15 mouse cellular contexts compared by ENCODE assay signal in genomic region chr14:64580862-64581261, GRCm38 (mm10).
DNase-seq lines count a peak whose midpoint lies in the region; ATAC-seq and TF ChIP-seq lines count a peak whose summit lies in the region.
"Had no signal": no experiment of that assay in that cellular context is flagged by ENCODE, and none has a peak within 500 bp of the region (broad histone marks: within the 10 kb centered on the region; RNA-seq: fewer than 3 reads in every experiment).

No protein-coding gene starts in this region.

- no peak for TF ChIP-seq CTCF in E14TG2a.4 (conservative IDR thresholded peaks at IDR 0.05; ENCODE audit: low read length)
- no peak; the same call in 1 of the 2 replicates for TF ChIP-seq CTCF in forebrain, postnatal 0 days (IDR thresholded peaks at IDR 0.05; ENCODE audit: low read depth)

- H3K9me3 ChIP-seq in E14TG2a.4 (ENCODE audit: low read length) = no peaks in the 10 kb centered on the region
- H3K9me3 ChIP-seq in forebrain, postnatal 0 days (ENCODE audit: low read length) = no peaks in the 10 kb centered on the region
- H3K9me3 ChIP-seq in midbrain, embryonic 14.5 days (ENCODE audit: control insufficient read depth, low read length) = no peaks in the 10 kb centered on the region
- H3K9me3 ChIP-seq: embryonic facial prominence, embryonic 15.5 days; limb, embryonic 12.5 days had no signal

- 35% methylated on average over 6 of the region's 6 CpGs for WGBS in forebrain, postnatal 0 days
- 18% methylated on average over 6 of the region's 6 CpGs for WGBS in midbrain, embryonic 14.5 days

- no peak for ATAC-seq in forebrain, postnatal 0 days
- ATAC-seq in midbrain, embryonic 14.5 days (ENCODE audit: low FRiP score, low TSS enrichment) = no peak
- ATAC-seq: intestine, postnatal 0 days; lung, postnatal 0 days had no signal

- H3K4me3 ChIP-seq in E14TG2a.4 (replicated peaks; ENCODE audit: low read length) = peak overlapping the region; percentile 11; the same call in 1 of the 2 replicates
- H3K4me3 ChIP-seq in forebrain, postnatal 0 days (ENCODE audit: low read depth, low read length) = no peak overlapping the region
- no peak overlapping the region for H3K4me3 ChIP-seq in midbrain, embryonic 14.5 days (replicated peaks; ENCODE audit: low read depth, low read length)
- H3K4me3 ChIP-seq: embryonic facial prominence, embryonic 15.5 days; limb, embryonic 12.5 days had no signal

- peak; percentile 36 for DNase-seq in cerebellum, adult 9-10 months
- DNase-seq in cerebellum, postnatal 4 days (ENCODE audit: low spot score in 2 of 2) = no peak
- DNase-seq in forebrain, postnatal 0 days = peak; percentile 26
- peak; percentile 49 for DNase-seq in midbrain, embryonic 14.5 days
- DNase-seq in cerebellum, adult 9-11 months = no peak
- no peak for DNase-seq in kidney, postnatal 25 days
- no peak for DNase-seq in spleen, postnatal 10 days (ENCODE audit: low spot score in 2 of 2)
- DNase-seq: gastrocnemius, postnatal 14 days had no signal

- H3K36me3 ChIP-seq in E14TG2a.4 (ENCODE audit: insufficient read depth, low read length) = no peaks in the 10 kb centered on the region
- H3K36me3 ChIP-seq in forebrain, postnatal 0 days (ENCODE audit: insufficient read depth) = no peaks in the 10 kb centered on the region
- no peaks in the 10 kb centered on the region for H3K36me3 ChIP-seq in midbrain, embryonic 14.5 days (ENCODE audit: control insufficient read depth, insufficient read depth, low read length)
- H3K36me3 ChIP-seq: embryonic facial prominence, embryonic 15.5 days; limb, embryonic 12.5 days had no signal

- peak overlapping the region; percentile 21; the same call in 1 of the 2 replicates for H3K4me2 ChIP-seq in forebrain, postnatal 0 days (ENCODE audit: low read depth)
- peak overlapping the region; percentile 15 for H3K4me2 ChIP-seq in midbrain, embryonic 14.5 days (ENCODE audit: low read length)
- H3K4me2 ChIP-seq: embryonic facial prominence, embryonic 15.5 days; limb, embryonic 12.5 days had no signal

- peaks cover 65% of the 10 kb centered on the region for H3K4me1 ChIP-seq in E14TG2a.4 (replicated peaks; ENCODE audit: low read depth, low read length)
- peaks cover 31% of the 10 kb centered on the region for H3K4me1 ChIP-seq in forebrain, postnatal 0 days (ENCODE audit: insufficient read depth)
- H3K4me1 ChIP-seq in midbrain, embryonic 14.5 days (ENCODE audit: control insufficient read depth, insufficient read depth, low read length) = peaks cover 60% of the 10 kb centered on the region
- H3K4me1 ChIP-seq: embryonic facial prominence, embryonic 15.5 days; limb, embryonic 12.5 days had no signal

- H3K27ac ChIP-seq in forebrain, postnatal 0 days (ENCODE audit: low read depth, low read length) = peak overlapping the region; percentile 100
- H3K27ac ChIP-seq in midbrain, embryonic 14.5 days (replicated peaks; ENCODE audit: low read depth, low read length) = peak overlapping the region; percentile 100
- H3K27ac ChIP-seq: embryonic facial prominence, embryonic 15.5 days; kidney, postnatal 0 days; limb, embryonic 12.5 days; liver, embryonic 14.5 days had no signal

- peak overlapping the region; percentile 15 for H3K9ac ChIP-seq in forebrain, postnatal 0 days
- H3K9ac ChIP-seq in midbrain, embryonic 14.5 days (replicated peaks; ENCODE audit: low read length) = peak overlapping the region; percentile 40; the same call in 1 of the 2 replicates
- H3K9ac ChIP-seq: embryonic facial prominence, embryonic 15.5 days; limb, embryonic 12.5 days; liver, embryonic 14.5 days had no signal

- peaks cover 12% of the 10 kb centered on the region for H3K27me3 ChIP-seq in E14TG2a.4 (ENCODE audit: insufficient read depth, low read length)
- H3K27me3 ChIP-seq in forebrain, postnatal 0 days (ENCODE audit: insufficient read depth, low read length) = no peaks in the 10 kb centered on the region
- H3K27me3 ChIP-seq in midbrain, embryonic 14.5 days (ENCODE audit: control insufficient read depth, insufficient read depth, low read length) = no peaks in the 10 kb centered on the region

Comparison
In these comparisons a context has a peak if more than half of its experiments do, and no peak if none do; other contexts are left out.
1. DNase-seq: peak in cerebellum, adult 9-10 months (single experiment), forebrain, postnatal 0 days (single experiment) and midbrain, embryonic 14.5 days (single experiment); none in cerebellum, postnatal 4 days (0 of 2), cerebellum, adult 9-11 months (single experiment), kidney, postnatal 25 days (0 of 2) and spleen, postnatal 10 days (0 of 2).